Mouse (Mus musculus) cerebellum, adult 2 months (tissue): Measurements from ENCODE around the gene Cirbp.
"Not testable (repeated sequence)": the region's sequence is repeated elsewhere in the genome, so short reads cannot be mapped to it uniquely, and the experiment has no call there.

Source experiments
- CTCF ChIP-seq: fragments of 200-500 bp; IDR thresholded peaks from 2 replicates; pipeline ENCODE4 v1.5.1; 2011; ENCODE audit warnings: low read depth, mild to moderate bottlenecking, control low read depth, low read length, moderate library complexity, borderline replicate concordance; ENCODE audit not compliant: insufficient read depth
- POLR2A ChIP-seq: fragments of 200-500 bp; IDR thresholded peaks from 2 replicates; pipeline ENCODE4 v1.6.1; 2011; ENCODE audit warnings: low read length, control low read depth, borderline replicate concordance; ENCODE audit not compliant: insufficient read depth

- TF ChIP-seq POLR2A, CTCF: not testable (repeated sequence)
Observed at GRCm38 (mm10) chr10:80166136-80166535, 351 bp downstream of the Cirbp start.
